Mouse (Mus musculus) left cerebral cortex, postnatal 14 days (tissue): ENCODE measurements around the gene Ctxn2. TPM values are rescaled to one million over a fixed set of nuclear protein-coding genes. Genes with fewer than 3 reads are reported as not detected.
"Not testable (repeated sequence)": the region's sequence is repeated elsewhere in the genome, so short reads cannot be mapped to it uniquely, and the experiment has no call there.

ENCODE experiments used
- DNase-seq, 2 experiments: peaks; one replicate each; pipeline ENCODE4 v3.0.0; 2021 to 2022; ENCODE audit warnings: low spot score in 2 of 2, mixed read lengths in 1 of 2
- intact Hi-C: fragments of 180-260 bp; cut with DNase I; formaldehyde crosslinking; loops from one replicate; pipeline ENCODE4 v1.15.1; 2025
- long read RNA-seq, 2 experiments: library from polyadenylated mRNA; stranded (forward); transcript quantifications; one replicate each; pipeline ENCODE4 v2.0.0; 2021
- total RNA-seq, 2 experiments: library from RNA; stranded (reverse); gene quantifications; 2 replicates each; pipeline ENCODE4 v1.2.3; 2021

Ctxn2 gene
- total RNA-seq = 1 to 10 TPM; 5.5 to 8.1 TPM
- long read RNA-seq, experiment 1, partial matches to known transcripts = 0 of 7 reads
- long read RNA-seq, experiment 1, other reads (novel, unspliced or antisense) = 4 of 7 reads
- long read RNA-seq, experiment 2, partial matches to known transcripts = 3 of 10 reads
- long read RNA-seq, experiment 2, other reads (novel, unspliced or antisense) = 6 of 10 reads

GRCm38 (mm10) chr2:125135903-125136811, at the start of gene Ctxn2:
Gene Ctxn2 (plus strand): TSS chr2:125136692.
- intact Hi-C loops = no loop called here
- DNase-seq = peak; percentile 31 to 55

DNA sequence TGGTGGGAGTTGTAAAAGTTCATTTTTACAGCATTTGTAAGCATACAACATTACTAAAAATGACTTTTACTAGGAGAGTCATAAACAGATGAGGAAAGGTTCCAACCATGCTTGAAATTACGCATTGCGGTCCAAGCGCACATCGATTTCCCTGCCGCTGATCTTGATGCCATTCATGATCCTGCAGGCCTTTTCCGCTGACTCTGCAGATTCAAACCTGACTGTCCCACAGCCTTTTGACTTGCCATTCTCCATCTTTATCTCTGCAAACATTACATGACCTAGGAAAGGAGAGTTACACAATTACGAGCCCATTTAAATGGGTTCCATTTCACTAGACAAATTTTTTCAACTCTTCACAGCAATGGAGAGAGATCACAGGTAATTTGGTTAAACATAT, 47.7 kb upstream of the Ctxn2 start:
- intact Hi-C loops = no loop called here

GRCm38 (mm10) chr2:125092123-125092522, 44.4 kb upstream of the Ctxn2 start:
- intact Hi-C loops, DNase-seq: not testable (repeated sequence)

More for the DNA sequence above, 47.7 kb upstream of the Ctxn2 start:
- no peak for DNase-seq

GRCm38 (mm10) chr2:125104491-125104890, 32.0 kb upstream of the Ctxn2 start:
- DNase-seq, intact Hi-C loops: not testable (repeated sequence)

DNA sequence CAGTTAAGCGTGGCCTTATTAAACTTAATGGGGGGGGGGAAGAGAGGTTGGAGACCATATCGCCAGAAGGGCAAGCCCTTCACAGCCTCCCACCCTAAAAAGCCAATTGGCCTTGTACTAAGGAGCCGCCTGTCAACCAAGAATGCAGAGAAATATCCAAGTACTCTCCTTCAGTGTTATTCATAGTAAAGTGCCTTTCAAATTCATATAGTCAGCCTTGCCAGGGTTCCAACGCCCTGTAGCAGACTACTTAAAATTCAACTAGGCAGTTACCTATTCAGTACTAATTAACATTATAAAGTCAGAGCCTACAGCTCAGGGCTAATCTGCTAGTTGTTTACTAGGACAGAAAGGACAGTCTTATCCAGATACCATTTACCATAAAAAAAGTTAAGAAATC, 30.0 kb upstream of the Ctxn2 start:
- intact Hi-C loops, DNase-seq: not testable (repeated sequence)

DNA sequence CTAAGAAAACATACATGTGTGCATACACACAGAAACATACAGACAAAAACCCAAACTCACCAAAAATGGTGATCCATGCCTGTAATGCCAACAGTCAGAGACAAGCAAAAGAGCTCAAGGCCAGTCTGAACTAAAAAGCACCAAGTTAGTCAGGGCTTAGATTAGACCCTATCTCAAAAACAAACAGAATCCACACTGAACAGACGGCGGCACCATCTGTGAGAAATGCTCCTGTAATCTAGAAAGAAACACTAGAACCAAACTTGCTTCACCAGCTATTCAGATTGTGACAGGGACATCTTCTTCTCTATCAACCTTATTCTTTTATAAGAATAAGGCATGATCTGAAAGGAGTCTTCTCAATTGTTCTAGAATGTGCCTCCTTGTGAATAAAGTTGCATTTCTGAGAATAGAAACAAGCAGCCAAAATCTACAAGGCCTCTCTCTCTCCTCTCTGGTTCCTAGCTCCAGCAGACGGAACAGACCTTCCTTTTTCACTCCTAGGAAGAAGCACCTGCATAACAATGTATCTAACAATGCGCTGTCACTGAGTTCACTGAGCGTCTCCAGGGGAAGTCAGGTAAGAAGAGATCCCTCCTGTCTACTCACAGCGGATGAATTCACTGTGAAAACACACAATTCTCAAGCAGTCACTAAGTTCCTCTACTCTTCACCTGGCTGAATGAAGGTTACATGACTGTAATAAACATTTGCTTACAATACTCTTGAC, 16.9 kb upstream of the Ctxn2 start:
- DNase-seq = peak; percentile 23 to 62
- intact Hi-C loops = no loop called here

- DNase-seq = no peak
- intact Hi-C loops = no loop called here
Measured at GRCm38 (mm10) chr2:125122288-125122623, 14.2 kb upstream of the Ctxn2 start.

- DNase-seq = peak; percentile 41 to 50
- intact Hi-C loops = no loop called here
Measured at GRCm38 (mm10) chr2:125122624-125123476, 13.6 kb upstream of the Ctxn2 start.

GRCm38 (mm10) chr2:125123477-125123852, 13.0 kb upstream of the Ctxn2 start, which contains the start of gene Myef2:
Gene Myef2 (minus strand): TSS chr2:125123661.
- peak; percentile 68 to 84 for DNase-seq
- intact Hi-C loops = no loop called here

GRCm38 (mm10) chr2:125125824-125126223, 10.7 kb upstream of the Ctxn2 start:
- no peak for DNase-seq
- intact Hi-C loops = no loop called here

- intact Hi-C loops = no loop called here
- DNase-seq = no peak
Measured at GRCm38 (mm10) chr2:125126792-125127191, 9.7 kb upstream of the Ctxn2 start.

- intact Hi-C loops = no loop called here
Measured at GRCm38 (mm10) chr2:125134113-125134512, 2.4 kb upstream of the Ctxn2 start.

GRCm38 (mm10) chr2:125136846-125137245, 354 bp downstream of the Ctxn2 start:
- intact Hi-C loops = no loop called here

More at GRCm38 (mm10) chr2:125134113-125134512, 2.4 kb upstream of the Ctxn2 start:
- DNase-seq = no peak

GRCm38 (mm10) chr2:125142336-125142735, 5.8 kb downstream of the Ctxn2 start:
- no peak for DNase-seq
- intact Hi-C loops = no loop called here

More at GRCm38 (mm10) chr2:125136846-125137245, 354 bp downstream of the Ctxn2 start:
- no peak for DNase-seq

DNA sequence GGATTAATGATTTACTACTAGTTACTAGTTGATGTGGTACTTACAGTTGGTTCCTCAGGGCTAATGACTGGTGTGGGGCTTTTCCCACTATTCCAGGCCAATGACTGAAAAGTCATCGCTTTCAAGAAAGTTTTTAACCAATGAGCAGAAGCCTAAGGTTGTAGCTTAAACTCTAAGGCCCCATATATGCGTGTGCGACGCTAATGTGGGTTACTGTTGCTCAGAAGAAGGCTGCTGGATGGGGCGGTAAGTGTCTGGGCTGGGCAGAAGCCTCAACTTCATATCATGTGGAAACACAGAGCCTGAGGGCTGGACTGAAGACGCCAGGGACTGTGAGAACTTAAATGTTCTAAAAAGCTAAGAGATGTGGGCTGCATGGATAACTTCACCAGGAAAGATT, 15.9 kb downstream of the Ctxn2 start, which contains the start of gene Slc12a1:
Gene Slc12a1 (plus strand): TSS at position 118 of the 400 bp plus-strand sequence.
- intact Hi-C loops = no loop called here
- no peak for DNase-seq

- DNase-seq = no peak
Measured at GRCm38 (mm10) chr2:125154294-125154693, 17.8 kb downstream of the Ctxn2 start.

GRCm38 (mm10) chr2:125155504-125155903, 19.0 kb downstream of the Ctxn2 start:
- intact Hi-C loops = no loop called here
- no peak for DNase-seq

More at GRCm38 (mm10) chr2:125154294-125154693, 17.8 kb downstream of the Ctxn2 start:
- intact Hi-C loops = no loop called here

GRCm38 (mm10) chr2:125162012-125162470, 25.5 kb downstream of the Ctxn2 start:
- no peak for DNase-seq
- intact Hi-C loops = no loop called here
